Mouse (Mus musculus) heart, embryonic 13.5 days (tissue): ENCODE results near the gene Txnrd3. TPM values are rescaled to one million over a fixed set of nuclear protein-coding genes. Genes with fewer than 3 reads are reported as not detected.

ENCODE experiments used
- ATAC-seq: fragments of 200-750 bp; cut with Nextera tagmentation; 2 replicates; pipeline ENCODE4 v1.8.0; 2017; ENCODE audit warnings: moderate TSS enrichment; ENCODE audit not compliant: insufficient number of reproducible peaks, low FRiP score, low TSS enrichment; ENCODE audit errors: extremely low read depth
- H3K27ac ChIP-seq: fragments of 300-500 bp; sonication (generic); replicated peaks from 2 replicates; pipeline ENCODE4 v1.5.1; 2015; ENCODE audit warnings: moderate library complexity, mild to moderate bottlenecking, inconsistent platforms
- H3K27me3 ChIP-seq: fragments of 300-500 bp; sonication (generic); replicated peaks from 2 replicates; pipeline ENCODE4 v1.6.1; 2015; ENCODE audit warnings: mild to moderate bottlenecking, inconsistent platforms
- H3K36me3 ChIP-seq: fragments of 300-500 bp; sonication (generic); 2 replicates; pipeline ENCODE4 v1.6.1; 2015; ENCODE audit warnings: mild to moderate bottlenecking, inconsistent platforms
- H3K4me1 ChIP-seq: fragments of 300-500 bp; sonication (generic); 2 replicates; pipeline ENCODE4 v1.6.1; 2015; ENCODE audit warnings: inconsistent platforms
- H3K4me2 ChIP-seq: fragments of 300-500 bp; sonication (generic); 2 replicates; pipeline ENCODE4 v1.6.1; 2015; ENCODE audit warnings: inconsistent platforms, mild to moderate bottlenecking, moderate library complexity
- H3K4me3 ChIP-seq: fragments of 300-500 bp; sonication (generic); 2 replicates; pipeline ENCODE4 v1.5.1; 2015; ENCODE audit warnings: moderate library complexity, mild to moderate bottlenecking, inconsistent platforms
- H3K9ac ChIP-seq: fragments of 300-500 bp; sonication (generic); 2 replicates; pipeline ENCODE4 v1.6.1; 2015; ENCODE audit warnings: inconsistent platforms, mild to moderate bottlenecking, moderate library complexity
- H3K9me3 ChIP-seq: fragments of 300-500 bp; sonication (generic); 2 replicates; pipeline ENCODE4 v1.6.1; 2016; ENCODE audit warnings: inconsistent platforms
- WGBS: fragments of 180-500 bp; shearing (Covaris S2); methylation state at CpG from one replicate; pipeline ENCODE4 v1.1.7; 2015; ENCODE audit warnings: mixed read lengths; 5-methylcytosine and 5-hydroxymethylcytosine counted together
- polyA plus RNA-seq: library from polyadenylated mRNA; unstranded; fragments of >200 nt; fragmentation: Nextera tagmentation; extraction: Ambion mirVana; gene quantifications from 2 replicates; pipeline ENCODE4 v1.2.1, GENCODE M21; 2015

Gene Txnrd3
- polyA plus RNA-seq, 1 experiment from 2014 or later = 9.1 TPM

DNA sequence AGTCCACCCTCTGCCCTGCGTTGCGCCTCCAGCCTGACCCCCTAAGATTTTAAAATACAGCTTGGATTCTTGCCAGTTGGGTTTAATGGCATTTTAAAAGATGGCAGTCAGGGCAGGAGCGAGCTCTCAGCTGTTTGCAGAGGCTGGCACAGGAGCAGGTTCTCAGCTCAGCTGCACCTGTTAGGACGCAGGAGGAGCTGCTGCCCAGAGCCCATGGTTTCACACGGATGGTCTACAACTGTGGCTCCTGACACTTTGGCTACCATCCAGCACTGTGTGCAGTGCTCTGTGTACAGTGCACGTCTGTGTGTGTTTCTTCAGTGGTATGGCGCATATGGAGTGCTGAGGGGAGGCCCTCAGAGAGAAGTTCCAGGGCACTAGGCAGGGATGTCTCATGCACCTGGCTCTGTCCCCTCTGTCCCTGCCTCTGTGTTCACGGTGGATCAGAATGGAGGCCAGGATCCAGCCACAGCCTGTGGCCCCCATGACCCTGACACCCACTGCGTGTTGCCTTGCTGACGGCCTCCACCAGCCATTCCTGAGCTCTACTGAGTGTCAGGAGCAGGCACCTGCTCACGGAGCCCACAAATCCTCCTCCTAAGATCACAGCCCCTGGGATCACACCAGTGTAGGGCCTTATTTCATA lies 29.5 kb downstream of the Txnrd3 start:
- H3K4me2 ChIP-seq = no peak overlapping the region
- H3K27ac ChIP-seq = no peak overlapping the region
- no peaks in the 10 kb centered on the region for H3K9me3 ChIP-seq
- H3K27me3 ChIP-seq = no peaks in the 10 kb centered on the region
- no peaks in the 10 kb centered on the region for H3K4me1 ChIP-seq
- no peak overlapping the region for H3K4me3 ChIP-seq
- no peak overlapping the region for H3K9ac ChIP-seq
- 83% methylated on average over 11 of the region's 11 CpGs for WGBS
- ATAC-seq = no peak
- H3K36me3 ChIP-seq = peaks cover 24% of the 10 kb centered on the region

DNA sequence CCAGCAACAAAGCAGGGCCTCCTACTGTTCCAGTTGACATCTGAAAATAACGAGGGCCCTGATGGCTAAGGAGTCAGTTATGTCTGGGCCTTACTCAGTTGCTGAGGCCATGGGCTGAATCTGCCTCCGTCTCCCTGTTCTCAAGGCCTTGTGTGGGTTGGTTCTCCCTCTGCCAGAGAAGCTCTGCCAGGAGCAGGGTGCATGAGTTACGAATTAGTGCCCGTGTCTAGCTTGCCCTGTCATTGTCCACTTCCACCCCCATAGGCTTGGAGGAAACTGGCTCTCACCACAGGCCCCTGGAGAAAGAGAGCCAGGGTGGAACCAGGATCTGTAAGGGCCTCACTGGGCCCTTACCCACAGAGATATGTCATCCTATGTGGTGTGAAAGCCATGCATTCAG lies 34.7 kb downstream of the Txnrd3 start:
- 70% methylated on average over 4 of the region's 4 CpGs for WGBS

DNA sequence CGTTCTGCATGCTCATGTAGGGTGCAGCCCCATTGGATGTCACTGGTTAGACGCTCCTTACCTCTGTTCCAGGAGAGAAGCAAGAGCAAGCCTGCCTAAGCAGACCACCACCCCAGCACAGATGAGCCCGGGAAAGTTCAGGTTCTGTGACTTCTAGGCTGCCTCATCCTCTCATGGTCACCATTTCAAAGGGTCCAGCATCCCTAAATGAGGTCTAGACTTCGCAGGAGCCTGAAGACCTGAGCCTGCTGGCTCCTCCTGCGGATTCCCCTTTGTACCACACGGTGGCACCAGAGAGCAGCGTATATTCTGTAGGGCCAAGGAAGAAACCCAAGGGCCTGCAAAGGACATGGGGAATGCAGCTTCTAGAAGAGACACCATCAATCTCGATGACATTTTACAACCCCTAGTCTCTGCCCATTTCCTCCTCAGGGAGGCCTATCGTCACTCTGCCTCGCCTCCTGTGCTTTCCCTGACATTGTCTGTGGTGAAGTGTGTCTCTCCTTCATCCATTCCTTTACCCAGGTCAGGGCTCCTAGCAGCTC lies 35.6 kb downstream of the Txnrd3 start:
- WGBS = 15% methylated on average over 10 of the region's 10 CpGs
- Histone ChIP-seq H3K27ac (no peak overlapping the region), H3K4me3 (no peak overlapping the region), H3K9ac (no peak overlapping the region), H3K4me1 (no peaks in the 10 kb centered on the region), H3K4me2 (no peak overlapping the region), H3K9me3 (no peaks in the 10 kb centered on the region), H3K27me3 (no peaks in the 10 kb centered on the region), H3K36me3 (peaks cover 17% of the 10 kb centered on the region)
- ATAC-seq = no peak

More for the DNA sequence above, 34.7 kb downstream of the Txnrd3 start:
- Histone ChIP-seq H3K27me3 (no peaks in the 10 kb centered on the region), H3K4me1 (no peaks in the 10 kb centered on the region), H3K9ac (no peak overlapping the region), H3K27ac (no peak overlapping the region), H3K9me3 (no peaks in the 10 kb centered on the region), H3K4me3 (no peak overlapping the region), H3K36me3 (peaks cover 18% of the 10 kb centered on the region), H3K4me2 (no peak overlapping the region)
- ATAC-seq = no peak

DNA sequence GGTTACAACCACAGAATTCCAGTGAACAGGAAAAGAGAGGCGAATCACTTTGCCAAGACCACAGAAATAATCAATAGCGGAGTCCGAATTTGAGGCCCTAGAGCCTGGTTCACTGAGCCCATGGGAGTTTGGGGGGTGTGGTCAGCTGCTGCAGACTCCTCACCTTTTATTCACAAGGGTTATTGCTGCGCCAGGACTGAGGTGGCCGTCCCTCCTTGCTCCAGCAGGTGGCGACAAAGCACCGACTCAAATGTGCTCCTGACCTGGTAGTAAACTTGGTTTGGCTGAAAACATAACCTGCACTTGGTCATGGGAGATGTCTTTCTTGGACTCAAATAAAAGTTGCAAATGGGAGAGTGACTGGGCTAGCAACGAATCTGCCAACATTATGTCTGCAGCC lies 36.4 kb downstream of the Txnrd3 start:
- ATAC-seq = no peak
- Histone ChIP-seq H3K4me1 (no peaks in the 10 kb centered on the region), H3K9ac (no peak overlapping the region), H3K9me3 (no peaks in the 10 kb centered on the region), H3K27me3 (no peaks in the 10 kb centered on the region), H3K4me3 (no peak overlapping the region), H3K36me3 (peaks cover 12% of the 10 kb centered on the region), H3K4me2 (no peak overlapping the region), H3K27ac (no peak overlapping the region)
- WGBS = 9% methylated on average over 8 of the region's 8 CpGs

DNA sequence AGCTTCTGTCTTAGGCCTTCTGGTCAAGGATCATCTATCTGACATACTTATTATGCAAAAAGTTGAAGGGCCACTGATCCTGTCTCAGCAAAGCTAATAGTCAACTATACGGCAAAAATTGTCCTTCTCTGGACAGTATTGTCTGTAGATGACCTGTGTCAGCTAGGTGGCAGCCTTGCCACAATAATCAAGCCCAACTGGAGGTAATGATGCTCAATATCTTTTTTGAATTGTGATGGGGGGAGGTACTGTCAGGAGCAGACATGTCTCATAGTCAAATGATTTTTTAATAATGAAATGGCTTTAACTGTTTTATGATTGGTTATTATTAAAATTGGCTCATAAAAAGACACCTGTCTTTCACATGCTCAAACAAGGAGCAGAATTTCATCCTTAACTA lies 40.4 kb downstream of the Txnrd3 start:
- 48% methylated on average over 1 of the region's 1 CpGs for WGBS
- Histone ChIP-seq H3K9ac (no peak overlapping the region), H3K4me1 (no peaks in the 10 kb centered on the region), H3K9me3 (no peaks in the 10 kb centered on the region), H3K4me3 (no peak overlapping the region), H3K27ac (no peak overlapping the region), H3K4me2 (no peak overlapping the region), H3K27me3 (no peaks in the 10 kb centered on the region), H3K36me3 (no peaks in the 10 kb centered on the region)
- ATAC-seq = no peak

DNA sequence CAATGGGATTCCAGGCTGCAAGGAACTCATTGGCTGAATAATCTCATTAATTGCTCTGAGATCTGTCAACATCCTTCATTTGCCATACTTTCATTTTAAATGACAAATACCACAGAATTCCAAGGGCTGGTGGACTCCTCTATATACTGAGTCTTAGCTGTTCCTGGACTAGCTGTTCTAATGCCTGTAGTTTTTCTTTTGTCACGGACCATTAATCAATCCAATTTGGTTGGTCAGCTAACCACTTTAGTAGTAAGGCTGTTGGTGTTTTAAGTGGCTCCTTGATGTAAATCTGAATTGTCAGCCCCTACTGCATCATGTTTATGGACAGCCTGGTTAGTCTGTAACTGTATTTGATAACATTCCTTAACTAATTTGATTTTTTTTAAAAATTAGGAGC lies 43.3 kb downstream of the Txnrd3 start:
- no peak overlapping the region for H3K27ac ChIP-seq
- no peak overlapping the region for H3K4me2 ChIP-seq
- H3K9me3 ChIP-seq = no peaks in the 10 kb centered on the region
- no peaks in the 10 kb centered on the region for H3K27me3 ChIP-seq
- no peaks in the 10 kb centered on the region for H3K4me1 ChIP-seq
- no peak overlapping the region for H3K9ac ChIP-seq
- H3K4me3 ChIP-seq = no peak overlapping the region
- no peaks in the 10 kb centered on the region for H3K36me3 ChIP-seq
- 65% methylated on average over 1 of the region's 1 CpGs for whole genome bisulfite sequencing
- no peak for ATAC-seq

DNA sequence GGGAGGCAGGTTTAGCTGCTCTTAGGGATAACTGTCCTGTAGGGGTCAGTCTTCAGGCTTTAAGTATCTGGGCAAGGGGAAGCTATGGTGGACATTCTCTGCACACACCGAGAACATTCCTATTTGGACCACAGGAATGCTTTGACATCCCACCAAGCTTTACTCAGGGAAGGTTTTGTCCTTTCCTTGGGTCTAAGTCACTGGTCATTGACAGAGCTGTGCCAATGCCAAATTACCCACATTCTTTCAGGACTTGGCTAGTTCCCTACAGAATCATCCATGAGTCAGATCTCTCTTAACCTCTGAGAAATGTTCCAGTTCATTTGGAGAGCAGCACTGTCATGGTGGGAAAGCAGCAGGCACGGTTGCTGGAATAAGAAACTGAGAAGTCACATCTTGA lies 62.8 kb downstream of the Txnrd3 start:
- no peaks in the 10 kb centered on the region for H3K4me1 ChIP-seq
- no peak overlapping the region for H3K4me3 ChIP-seq
- H3K9ac ChIP-seq = no peak overlapping the region
- WGBS = 67% methylated on average over 2 of the region's 2 CpGs
- no peak overlapping the region for H3K4me2 ChIP-seq
- H3K27me3 ChIP-seq = no peaks in the 10 kb centered on the region
- no peaks in the 10 kb centered on the region for H3K9me3 ChIP-seq
- no peak overlapping the region for H3K27ac ChIP-seq
- ATAC-seq = no peak
- no peaks in the 10 kb centered on the region for H3K36me3 ChIP-seq

DNA sequence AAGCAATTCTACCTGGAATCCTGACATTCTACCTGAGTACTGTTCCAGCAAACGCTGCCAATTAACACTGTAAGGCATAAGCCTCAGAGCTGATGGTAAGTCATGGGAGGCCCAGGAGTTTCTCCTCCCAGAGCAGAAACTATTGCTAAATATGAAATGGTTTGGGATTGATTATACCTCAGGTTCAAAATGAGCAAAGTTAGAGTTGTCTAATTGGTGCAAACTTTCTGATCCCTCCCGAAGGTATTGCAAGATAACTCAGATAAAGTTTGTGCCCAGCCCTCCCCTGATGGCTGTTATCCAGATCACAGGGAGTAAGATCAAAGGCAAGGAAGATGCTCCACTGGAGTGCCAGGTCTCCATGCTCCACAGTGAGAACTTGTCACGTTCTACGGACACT lies 63.5 kb downstream of the Txnrd3 start, which contains the start of gene Vmn1r40:
Gene Vmn1r40 (plus strand): TSS at position 301 of the 400 bp plus-strand sequence.
- ATAC-seq = no peak
- 70% methylated on average over 4 of the region's 4 CpGs for WGBS
- H3K9me3 ChIP-seq = no peaks in the 10 kb centered on the region

DNA sequence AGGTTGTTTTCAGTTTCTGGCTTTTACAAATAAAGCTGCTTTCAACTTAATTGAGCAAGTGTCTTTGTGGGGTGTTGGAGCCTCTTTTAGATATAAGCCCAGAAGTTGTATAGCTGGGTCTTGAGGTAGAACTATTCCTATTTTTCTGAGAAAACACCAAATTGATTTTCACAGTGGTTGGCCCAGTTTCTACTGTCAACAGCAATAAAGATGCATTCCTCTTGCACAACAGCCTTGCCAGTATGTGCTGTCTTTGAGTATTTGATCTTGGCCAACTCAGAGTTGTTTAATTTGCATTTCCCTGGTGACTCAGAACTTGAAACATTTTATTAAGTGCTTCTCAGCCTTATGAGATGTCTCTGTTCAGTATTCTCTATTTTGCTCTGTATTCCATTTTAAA lies 74.3 kb downstream of the Txnrd3 start:
- Histone ChIP-seq H3K4me2 (no peak overlapping the region), H3K27ac (no peak overlapping the region), H3K4me3 (no peak overlapping the region), H3K9me3 (no peaks in the 10 kb centered on the region), H3K4me1 (no peaks in the 10 kb centered on the region), H3K36me3 (no peaks in the 10 kb centered on the region), H3K27me3 (no peaks in the 10 kb centered on the region), H3K9ac (no peak overlapping the region)
- ATAC-seq = no peak

More for the DNA sequence above, 63.5 kb downstream of the Txnrd3 start, which contains the start of gene Vmn1r40:
- H3K4me1 ChIP-seq = no peaks in the 10 kb centered on the region
- no peaks in the 10 kb centered on the region for H3K27me3 ChIP-seq
- no peak within 1 kb of the TSS for H3K27ac ChIP-seq
- no peak within 1 kb of the TSS for H3K9ac ChIP-seq
- no peak within 1 kb of the TSS for H3K4me2 ChIP-seq
- no peaks in the 10 kb centered on the region for H3K36me3 ChIP-seq
- no peak within 1 kb of the TSS for H3K4me3 ChIP-seq

Other genes with a start within 250 kb of the Txnrd3 start
- 46.3 and 50.3 TPM in 2 replicates for gene Chchd6, start 48.3 kb upstream of the Txnrd3 start, polyA plus RNA-seq
- not detected in 2 replicates for gene Vmn1r40, start 63.6 kb downstream of the Txnrd3 start, polyA plus RNA-seq
- not detected in 2 replicates for gene Vmn1r41, start 96.8 kb downstream of the Txnrd3 start, polyA plus RNA-seq
- not detected in 2 replicates for gene Vmn1r42, start 232.4 kb downstream of the Txnrd3 start, polyA plus RNA-seq
- not detected in 2 replicates for gene Vmn1r43, start 232.4 kb downstream of the Txnrd3 start, polyA plus RNA-seq
- not detected in 2 replicates for gene Vmn1r44, start 239.7 kb downstream of the Txnrd3 start, polyA plus RNA-seq